Mouse (Mus musculus) megakaryocyte, embryonic 14.5 days (primary cell): Measurements from ENCODE around the gene Slmap.

ENCODE experiments used
- FLI1 ChIP-seq: IDR thresholded peaks from 2 replicates; pipeline ENCODE4 v1.6.1; 2012; ENCODE audit warnings: low read length, inconsistent platforms, mixed read lengths
- GATA1 ChIP-seq: IDR thresholded peaks from 3 replicates; pipeline ENCODE4 v1.6.1; 2012; ENCODE audit warnings: mixed read lengths, low read length, inconsistent platforms, borderline replicate concordance

DNA sequence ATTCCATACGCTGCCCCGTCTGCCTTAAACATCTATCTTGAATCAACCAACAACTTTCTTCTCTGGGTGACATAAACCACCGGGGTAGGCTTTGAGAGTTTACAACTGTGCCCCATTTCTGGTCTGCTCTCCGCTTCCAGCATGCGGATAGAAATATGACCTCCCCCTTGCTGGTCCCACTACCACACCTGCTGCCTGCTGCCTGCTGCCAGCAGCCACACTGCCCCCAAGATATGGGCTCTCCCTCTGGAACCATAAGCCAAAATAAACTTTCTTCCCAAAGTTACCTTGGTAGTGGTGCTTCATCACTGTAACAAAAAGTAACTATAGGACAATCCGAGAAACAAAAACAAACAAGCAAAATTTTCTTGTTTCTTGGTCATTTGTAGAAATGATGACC lies 26.6 kb downstream of the Slmap start:
- TF ChIP-seq GATA1 = no peak
- no peak for TF ChIP-seq FLI1
